Mouse (Mus musculus): ENCODE measurements at regions not wholly inside any gene's neighbourhood (a gene's known extent, or its start where the extent isn't known, plus 50 kb on each side); places are given as distances from the start of the nearest gene placed in this dataset.

- Histone ChIP-seq H3K4me3 (ENCODE audit: extremely low read depth, insufficient read depth, insufficient read length) (no peak overlapping the region), H3K36me3 (ENCODE audit: control insufficient read depth, insufficient read depth, low read length) (no peaks in the 10 kb centered on the region), H3K27ac (ENCODE audit: insufficient read depth, low read length) (no peak overlapping the region), H3K4me1 (ENCODE audit: control insufficient read depth, insufficient read depth, insufficient read length) (no peaks in the 10 kb centered on the region), H3K27me3 (ENCODE audit: control insufficient read depth, insufficient read depth, low read length) (no peaks in the 10 kb centered on the region)
- no peak for DNase-seq (ENCODE audit: low read depth in 1 of 2, low spot score in 2 of 2)
- WGBS: 67% methylated on average over 5 of the region's 5 CpGs
- TF ChIP-seq POLR2A (IDR thresholded peaks at IDR 0.05; ENCODE audit: low read depth, low read length): no peak
- TF ChIP-seq CTCF (IDR thresholded peaks at IDR 0.05; ENCODE audit: extremely low read depth, insufficient read depth, insufficient read length, insufficient replicate concordance): no peak
Observed at GRCm38 (mm10) chr11:8247535-8247934, 416.8 kb downstream of the Tns3 start.

DNA sequence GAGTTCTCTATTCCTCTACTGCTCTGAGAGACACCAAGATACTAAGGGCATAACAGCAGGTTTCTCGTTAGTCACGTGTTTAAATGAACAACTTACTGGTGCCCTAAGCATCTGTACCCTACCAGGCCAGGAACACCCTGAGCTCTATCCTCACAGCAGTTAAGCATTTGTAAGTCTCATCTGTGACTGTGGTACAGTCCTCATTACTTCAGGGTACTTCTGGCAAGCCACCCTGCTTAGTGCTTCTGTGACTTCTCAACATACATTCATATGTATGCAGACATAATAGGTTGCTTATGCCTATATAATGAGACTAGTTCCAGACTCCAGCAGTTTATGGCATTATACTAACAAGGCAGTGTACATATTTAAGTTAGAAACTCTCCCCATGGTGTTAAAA lies 417.3 kb downstream of the Tns3 start:
- H3K27me3 ChIP-seq (ENCODE audit: control insufficient read depth, insufficient read depth, low read length): no peaks in the 10 kb centered on the region
- no peak overlapping the region for H3K4me3 ChIP-seq (ENCODE audit: extremely low read depth, insufficient read depth, insufficient read length)
- no peaks in the 10 kb centered on the region for H3K4me1 ChIP-seq (ENCODE audit: control insufficient read depth, insufficient read depth, insufficient read length)
- 75% methylated on average over 2 of the region's 2 CpGs for WGBS
- TF ChIP-seq POLR2A (IDR thresholded peaks at IDR 0.05; ENCODE audit: low read depth, low read length) (no peak), CTCF (IDR thresholded peaks at IDR 0.05; ENCODE audit: extremely low read depth, insufficient read depth, insufficient read length, insufficient replicate concordance) (no peak)
- no peaks in the 10 kb centered on the region for H3K36me3 ChIP-seq (ENCODE audit: control insufficient read depth, insufficient read depth, low read length)
- no peak overlapping the region for H3K27ac ChIP-seq (ENCODE audit: insufficient read depth, low read length)
- DNase-seq (ENCODE audit: low read depth in 1 of 2, low spot score in 2 of 2): no peak

DNA sequence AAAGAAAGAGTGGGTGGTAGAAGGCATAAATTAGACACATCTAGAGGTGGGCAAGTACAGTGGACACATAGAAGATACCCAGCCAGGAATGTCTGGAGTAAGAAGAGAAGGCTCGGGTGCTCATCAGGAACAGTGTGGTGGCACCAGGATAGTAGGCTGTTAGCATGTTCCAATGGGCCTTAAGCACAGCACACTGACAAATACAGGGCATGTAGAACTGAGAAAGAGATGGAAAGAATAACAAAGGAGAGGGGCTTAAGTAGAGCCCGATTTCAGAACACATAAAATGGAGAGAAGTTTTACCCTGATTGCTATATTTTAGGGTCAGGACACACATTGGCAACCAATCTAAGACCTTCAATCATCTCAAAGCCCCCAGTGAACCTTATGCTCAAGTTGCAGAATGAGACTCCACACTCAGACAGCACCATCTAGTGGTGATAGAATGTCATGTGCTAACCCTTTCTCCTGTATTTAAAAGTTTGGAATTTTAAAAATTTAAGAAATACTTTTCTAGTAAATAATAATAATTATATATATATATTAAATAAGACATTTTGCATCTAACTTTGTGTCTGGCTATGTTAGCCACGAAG lies 418.8 kb downstream of the Tns3 start:
- DNase-seq (ENCODE audit: low read depth in 1 of 2, low spot score in 2 of 2): no peak
- H3K27ac ChIP-seq (ENCODE audit: insufficient read depth, low read length): no peak overlapping the region
- H3K27me3 ChIP-seq (ENCODE audit: control insufficient read depth, insufficient read depth, low read length): no peaks in the 10 kb centered on the region
- H3K36me3 ChIP-seq (ENCODE audit: control insufficient read depth, insufficient read depth, low read length): no peaks in the 10 kb centered on the region
- 39% methylated on average over 3 of the region's 3 CpGs for WGBS
- no peaks in the 10 kb centered on the region for H3K4me1 ChIP-seq (ENCODE audit: control insufficient read depth, insufficient read depth, insufficient read length)
- TF ChIP-seq POLR2A (IDR thresholded peaks at IDR 0.05; ENCODE audit: low read depth, low read length) (no peak), CTCF (IDR thresholded peaks at IDR 0.05; ENCODE audit: extremely low read depth, insufficient read depth, insufficient read length, insufficient replicate concordance) (no peak)
- H3K4me3 ChIP-seq (ENCODE audit: extremely low read depth, insufficient read depth, insufficient read length): no peak overlapping the region

GRCm38 (mm10) chr11:8238498-8238897 lies 425.8 kb downstream of the Tns3 start:
- 72% methylated on average over 1 of the region's 1 CpGs for WGBS
- Histone ChIP-seq H3K4me3 (ENCODE audit: extremely low read depth, insufficient read depth, insufficient read length) (no peak overlapping the region), H3K36me3 (ENCODE audit: control insufficient read depth, insufficient read depth, low read length) (no peaks in the 10 kb centered on the region), H3K4me1 (ENCODE audit: control insufficient read depth, insufficient read depth, insufficient read length) (no peaks in the 10 kb centered on the region), H3K27me3 (ENCODE audit: control insufficient read depth, insufficient read depth, low read length) (no peaks in the 10 kb centered on the region), H3K27ac (ENCODE audit: insufficient read depth, low read length) (no peak overlapping the region)
- TF ChIP-seq CTCF (IDR thresholded peaks at IDR 0.05; ENCODE audit: extremely low read depth, insufficient read depth, insufficient read length, insufficient replicate concordance): no peak
- no peak for TF ChIP-seq POLR2A (IDR thresholded peaks at IDR 0.05; ENCODE audit: low read depth, low read length)
- no peak for DNase-seq (ENCODE audit: low read depth in 1 of 2, low spot score in 2 of 2)

GRCm38 (mm10) chr11:8237556-8237955 lies 426.8 kb downstream of the Tns3 start:
- Histone ChIP-seq H3K4me3 (ENCODE audit: extremely low read depth, insufficient read depth, insufficient read length) (no peak overlapping the region), H3K36me3 (ENCODE audit: control insufficient read depth, insufficient read depth, low read length) (no peaks in the 10 kb centered on the region), H3K27me3 (ENCODE audit: control insufficient read depth, insufficient read depth, low read length) (no peaks in the 10 kb centered on the region), H3K27ac (ENCODE audit: insufficient read depth, low read length) (no peak overlapping the region), H3K4me1 (ENCODE audit: control insufficient read depth, insufficient read depth, insufficient read length) (no peaks in the 10 kb centered on the region)
- no peak for TF ChIP-seq CTCF (IDR thresholded peaks at IDR 0.05; ENCODE audit: extremely low read depth, insufficient read depth, insufficient read length, insufficient replicate concordance)
- no peak for TF ChIP-seq POLR2A (IDR thresholded peaks at IDR 0.05; ENCODE audit: low read depth, low read length)
- 61% methylated on average over 4 of the region's 4 CpGs for WGBS
- DNase-seq (ENCODE audit: low read depth in 1 of 2, low spot score in 2 of 2): no peak

DNA sequence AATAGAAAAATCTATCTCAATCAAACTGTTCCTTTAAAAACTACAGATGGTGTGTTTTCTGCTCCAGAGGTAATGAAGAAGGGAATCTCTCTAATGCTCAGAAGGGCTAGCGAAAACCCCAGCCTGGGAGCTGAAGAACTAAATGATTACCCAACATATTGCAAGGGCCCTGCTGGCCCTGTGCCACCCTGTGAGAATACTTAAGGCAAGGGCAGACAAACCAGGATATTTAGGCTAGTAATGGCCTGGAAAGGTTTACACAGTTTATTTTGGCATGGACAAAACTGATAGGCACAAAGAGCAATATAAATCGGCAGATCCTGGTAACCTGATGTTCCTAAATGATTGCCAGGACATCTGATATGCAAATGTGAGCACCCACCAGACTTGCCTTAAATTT lies 428.3 kb downstream of the Tns3 start:
- no peak for DNase-seq (ENCODE audit: low read depth in 1 of 2, low spot score in 2 of 2)
- Histone ChIP-seq H3K4me3 (ENCODE audit: extremely low read depth, insufficient read depth, insufficient read length) (no peak overlapping the region), H3K27ac (ENCODE audit: insufficient read depth, low read length) (no peak overlapping the region), H3K36me3 (ENCODE audit: control insufficient read depth, insufficient read depth, low read length) (no peaks in the 10 kb centered on the region), H3K27me3 (ENCODE audit: control insufficient read depth, insufficient read depth, low read length) (no peaks in the 10 kb centered on the region), H3K4me1 (ENCODE audit: control insufficient read depth, insufficient read depth, insufficient read length) (no peaks in the 10 kb centered on the region)
- TF ChIP-seq POLR2A (IDR thresholded peaks at IDR 0.05; ENCODE audit: low read depth, low read length): no peak
- no peak for TF ChIP-seq CTCF (IDR thresholded peaks at IDR 0.05; ENCODE audit: extremely low read depth, insufficient read depth, insufficient read length, insufficient replicate concordance)
- WGBS: 92% methylated on average over 2 of the region's 2 CpGs

DNA sequence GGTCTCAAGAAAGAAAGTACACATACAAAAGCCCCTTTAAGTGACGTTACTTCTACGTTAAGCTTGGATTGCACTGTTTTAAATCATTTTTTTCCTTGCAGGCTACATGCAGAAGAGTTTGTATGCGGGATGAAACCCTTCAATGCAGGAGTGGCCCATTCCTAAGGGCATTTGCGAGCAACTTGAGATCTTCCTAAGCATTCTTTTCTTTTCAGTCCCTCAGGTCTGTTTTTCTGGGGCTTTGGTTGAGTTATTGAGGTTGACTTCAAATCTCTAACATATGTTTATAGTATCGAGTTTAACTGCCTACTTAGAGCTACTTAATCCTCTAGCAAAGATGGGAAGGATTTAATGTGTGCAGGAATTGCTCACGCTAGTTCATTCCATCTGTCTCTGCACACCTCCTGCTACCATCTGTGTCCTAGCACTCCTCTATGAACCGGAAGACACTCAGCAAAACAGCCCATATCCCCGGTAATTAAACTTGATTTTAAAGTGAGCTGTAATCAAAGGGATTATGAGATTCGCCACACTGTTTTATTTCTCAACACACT lies 431.6 kb downstream of the Tns3 start:
- TF ChIP-seq POLR2A (IDR thresholded peaks at IDR 0.05; ENCODE audit: low read depth, low read length): no peak
- TF ChIP-seq CTCF (IDR thresholded peaks at IDR 0.05; ENCODE audit: extremely low read depth, insufficient read depth, insufficient read length, insufficient replicate concordance): no peak
- no peak for DNase-seq (ENCODE audit: low read depth in 1 of 2, low spot score in 2 of 2)
- 88% methylated on average over 9 of the region's 9 CpGs for WGBS
- no peak overlapping the region for H3K27ac ChIP-seq (ENCODE audit: insufficient read depth, low read length)
- no peak overlapping the region for H3K4me3 ChIP-seq (ENCODE audit: extremely low read depth, insufficient read depth, insufficient read length)
- no peaks in the 10 kb centered on the region for H3K36me3 ChIP-seq (ENCODE audit: control insufficient read depth, insufficient read depth, low read length)
- H3K27me3 ChIP-seq (ENCODE audit: control insufficient read depth, insufficient read depth, low read length): no peaks in the 10 kb centered on the region
- no peaks in the 10 kb centered on the region for H3K4me1 ChIP-seq (ENCODE audit: control insufficient read depth, insufficient read depth, insufficient read length)

Measured in spleen, adult 2 months (tissue).